Mouse (Mus musculus): ENCODE measurements at regions not wholly inside any gene's neighbourhood (a gene's known extent, or its start where the extent isn't known, plus 50 kb on each side); places are given as distances from the start of the nearest gene placed in this dataset.
"Not testable (repeated sequence)": the region's sequence is repeated elsewhere in the genome, so short reads cannot be mapped to it uniquely, and the experiment has no call there.

- in situ Hi-C loops (cut with MseI, MboI), result no loop called here
Measured at GRCm38 (mm10) chr2:179099783-179100182, 342.4 kb upstream of the Cdh4 start.

DNA sequence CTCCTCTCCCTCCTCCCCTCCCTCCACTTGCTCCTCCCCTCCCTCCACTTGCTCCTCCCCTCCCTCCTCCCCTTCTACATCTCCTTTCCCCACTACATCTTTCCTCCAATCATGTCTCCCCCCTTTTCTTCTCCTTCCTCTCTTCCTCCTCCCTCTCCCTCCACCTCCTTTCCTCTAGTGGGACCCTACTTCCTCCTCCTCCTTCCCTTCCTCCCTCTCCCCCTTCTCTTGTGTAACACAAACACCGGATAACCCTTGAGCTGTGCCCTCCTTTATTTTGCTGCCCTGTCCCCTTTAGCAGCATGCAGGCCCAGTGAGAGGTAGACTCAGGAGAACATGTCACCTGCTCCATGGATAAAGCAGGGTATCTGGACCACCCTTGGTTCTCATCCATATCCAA is 339.1 kb upstream of the Cdh4 start:
- in situ Hi-C loops (cut with MseI, MboI), result no loop called here

DNA sequence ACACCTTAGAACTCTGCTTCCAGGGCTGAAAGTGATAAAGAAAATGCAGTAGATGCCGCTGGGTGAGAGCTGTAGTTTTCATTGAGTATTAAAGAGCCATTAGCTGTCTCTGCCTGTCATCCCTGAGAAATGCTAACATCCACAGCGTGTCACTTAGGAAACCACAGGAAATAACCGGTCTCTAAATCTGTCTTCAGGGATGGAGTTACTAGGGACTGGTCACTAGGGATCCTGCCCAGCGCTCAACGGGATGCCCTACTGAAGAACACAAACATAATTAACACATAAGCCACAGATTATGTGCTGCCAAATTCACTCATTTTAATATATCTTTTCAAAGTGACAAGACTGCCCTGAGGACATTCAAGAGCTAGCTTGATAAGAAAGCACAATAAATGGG is 329.3 kb upstream of the Cdh4 start:
- in situ Hi-C loops (cut with MseI, MboI), result no loop called here

DNA sequence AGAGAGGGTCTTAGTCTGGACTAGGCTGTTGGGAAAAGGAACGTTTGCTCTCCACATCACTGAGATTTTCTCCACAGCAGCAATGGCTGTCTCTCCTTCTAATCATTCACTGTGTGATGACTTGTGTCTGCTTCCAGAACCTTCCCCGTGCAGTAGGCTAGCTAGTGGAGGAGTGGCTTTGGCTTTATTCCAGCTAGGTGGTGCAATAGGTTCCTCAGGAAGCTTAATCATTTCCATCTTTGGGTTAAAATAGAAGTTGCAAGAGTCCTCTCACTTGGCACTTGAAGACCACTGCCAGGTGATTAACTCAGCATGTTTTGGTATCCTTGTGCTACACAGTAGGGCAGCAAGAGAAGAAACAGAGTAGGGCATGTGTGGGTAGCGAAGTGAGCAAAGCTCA is 314.2 kb upstream of the Cdh4 start:
- in situ Hi-C loops (cut with MseI, MboI), result no loop called here

GRCm38 (mm10) chr2:179128432-179128831 is 313.8 kb upstream of the Cdh4 start:
- in situ Hi-C loops (cut with MseI, MboI), result no loop called here

DNA sequence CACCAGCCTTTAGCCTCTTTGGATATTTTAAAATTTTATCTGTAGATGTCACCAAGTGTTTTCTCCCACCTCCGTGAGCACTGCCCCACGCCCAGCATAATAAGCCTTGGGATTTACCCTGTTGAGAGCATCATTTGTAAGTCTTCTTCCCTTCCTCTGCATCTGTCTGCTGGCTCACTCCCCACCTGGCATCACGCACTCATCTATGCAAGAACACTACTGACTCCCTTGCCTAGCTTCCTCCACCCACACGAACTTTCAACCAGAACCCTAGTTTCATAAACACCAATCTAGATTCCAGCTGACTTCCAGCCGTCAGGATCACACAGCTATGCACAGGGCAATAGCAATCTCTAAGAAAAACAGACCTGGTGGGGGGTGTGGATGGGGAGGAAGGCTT is 311.2 kb upstream of the Cdh4 start:
- in situ Hi-C loops (cut with MseI, MboI), result no loop called here

DNA sequence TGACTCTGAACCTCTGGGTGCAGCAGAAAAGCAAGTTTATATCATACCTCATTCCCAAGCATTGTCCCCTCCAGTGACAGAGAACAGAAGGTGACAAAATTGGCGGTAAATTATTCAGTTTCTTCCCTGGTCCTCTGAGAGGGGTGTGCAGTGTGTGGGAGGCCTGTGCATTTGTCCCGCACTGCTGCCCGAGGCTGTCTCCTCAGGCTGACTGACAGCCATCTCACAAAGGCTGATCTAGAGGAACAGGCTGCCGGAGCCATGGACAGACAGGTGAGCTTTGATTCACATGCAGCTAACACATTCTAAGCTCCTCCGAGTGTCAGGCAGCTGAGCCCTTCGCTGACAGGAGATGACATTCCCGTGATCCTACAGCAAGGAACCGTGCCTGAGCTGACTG is 299.9 kb upstream of the Cdh4 start:
- in situ Hi-C loops (cut with MseI, MboI), result no loop called here

- in situ Hi-C loops (cut with MseI, MboI), result no loop called here
Measured at GRCm38 (mm10) chr2:179145726-179146125, 296.5 kb upstream of the Cdh4 start.

- in situ Hi-C loops (cut with MseI, MboI), result no loop called here
Measured at GRCm38 (mm10) chr2:179146274-179146673, 296.0 kb upstream of the Cdh4 start.

DNA sequence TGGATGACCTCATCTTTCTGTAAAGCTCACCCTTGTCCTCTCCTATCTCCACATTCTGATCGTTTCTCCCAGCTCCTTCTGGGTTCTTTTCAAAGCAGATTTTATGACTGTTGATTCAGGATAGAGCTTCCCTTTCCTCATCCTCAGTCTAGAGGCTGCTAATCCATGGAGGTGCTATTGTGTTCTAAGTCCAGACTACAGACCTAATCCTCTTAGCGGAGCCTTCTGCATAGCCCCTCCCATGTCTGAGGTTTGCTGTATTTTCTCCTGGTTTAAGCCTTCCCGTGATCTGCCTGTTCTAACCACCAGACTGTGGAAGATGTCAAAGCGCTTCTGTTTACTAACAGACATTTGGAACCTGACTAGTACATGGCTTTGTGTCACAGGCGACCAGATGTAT is 294.0 kb upstream of the Cdh4 start:
- in situ Hi-C loops (cut with MseI, MboI), result no loop called here

DNA sequence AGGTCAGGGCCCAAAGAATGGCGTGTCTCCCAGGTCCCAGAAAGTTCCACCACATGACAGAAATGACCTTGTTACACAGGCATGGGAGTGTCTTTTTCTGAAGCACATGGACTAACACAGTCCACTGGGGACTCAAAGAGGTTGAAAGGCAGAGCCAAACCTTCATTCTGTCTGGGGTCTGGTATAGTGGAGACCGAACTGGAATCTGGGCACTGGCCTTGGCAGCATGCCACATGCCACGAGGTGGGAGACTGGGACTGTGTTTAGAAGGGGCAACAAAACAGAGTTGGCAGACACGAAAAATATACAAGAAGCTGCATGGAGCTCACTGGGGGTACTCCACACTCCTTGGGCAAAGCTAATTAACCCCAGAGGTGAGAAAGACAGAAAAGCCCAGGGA is 293.6 kb upstream of the Cdh4 start:
- in situ Hi-C loops (cut with MseI, MboI), result no loop called here

GRCm38 (mm10) chr2:179158881-179159280 is 283.4 kb upstream of the Cdh4 start:
- in situ Hi-C loops (cut with MseI, MboI), result no loop called here

DNA sequence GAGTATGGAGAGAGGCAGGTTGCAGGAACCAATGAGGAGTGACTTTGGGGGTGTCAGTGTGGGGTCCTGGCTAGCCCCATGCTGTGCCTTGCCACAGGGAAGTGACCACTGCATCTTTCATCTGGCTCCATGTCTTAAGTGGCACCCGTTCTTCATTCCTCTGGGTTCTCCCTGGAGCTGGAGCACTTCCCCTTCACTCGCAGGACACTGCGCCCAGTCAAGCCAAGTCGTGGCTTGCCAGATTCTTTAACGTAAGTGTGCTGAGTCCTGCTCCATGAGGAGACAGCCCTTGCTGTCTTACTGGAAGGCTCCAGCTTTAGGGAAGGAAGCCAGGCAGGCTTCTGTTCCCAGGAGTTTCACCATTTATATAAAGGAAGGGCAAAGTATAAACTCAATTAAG is 279.1 kb upstream of the Cdh4 start:
- in situ Hi-C loops (cut with MseI, MboI), result no loop called here

GRCm38 (mm10) chr2:179170157-179170556 is 272.1 kb upstream of the Cdh4 start:
- in situ Hi-C loops (cut with MseI, MboI), result no loop called here

- in situ Hi-C loops (cut with MseI, MboI), result no loop called here
Measured at GRCm38 (mm10) chr2:179170608-179171007, 271.6 kb upstream of the Cdh4 start.

GRCm38 (mm10) chr2:179176835-179177530 is 265.2 kb upstream of the Cdh4 start:
- in situ Hi-C loops (cut with MseI, MboI), result not testable (repeated sequence)

GRCm38 (mm10) chr2:179181366-179181765 is 260.9 kb upstream of the Cdh4 start:
- in situ Hi-C loops (cut with MseI, MboI), result no loop called here

- in situ Hi-C loops (cut with MseI, MboI), result no loop called here
Measured at GRCm38 (mm10) chr2:179182123-179182522, 260.1 kb upstream of the Cdh4 start.

GRCm38 (mm10) chr2:179192906-179193496 is 249.2 kb upstream of the Cdh4 start:
- in situ Hi-C loops (cut with MseI, MboI), result no loop called here

DNA sequence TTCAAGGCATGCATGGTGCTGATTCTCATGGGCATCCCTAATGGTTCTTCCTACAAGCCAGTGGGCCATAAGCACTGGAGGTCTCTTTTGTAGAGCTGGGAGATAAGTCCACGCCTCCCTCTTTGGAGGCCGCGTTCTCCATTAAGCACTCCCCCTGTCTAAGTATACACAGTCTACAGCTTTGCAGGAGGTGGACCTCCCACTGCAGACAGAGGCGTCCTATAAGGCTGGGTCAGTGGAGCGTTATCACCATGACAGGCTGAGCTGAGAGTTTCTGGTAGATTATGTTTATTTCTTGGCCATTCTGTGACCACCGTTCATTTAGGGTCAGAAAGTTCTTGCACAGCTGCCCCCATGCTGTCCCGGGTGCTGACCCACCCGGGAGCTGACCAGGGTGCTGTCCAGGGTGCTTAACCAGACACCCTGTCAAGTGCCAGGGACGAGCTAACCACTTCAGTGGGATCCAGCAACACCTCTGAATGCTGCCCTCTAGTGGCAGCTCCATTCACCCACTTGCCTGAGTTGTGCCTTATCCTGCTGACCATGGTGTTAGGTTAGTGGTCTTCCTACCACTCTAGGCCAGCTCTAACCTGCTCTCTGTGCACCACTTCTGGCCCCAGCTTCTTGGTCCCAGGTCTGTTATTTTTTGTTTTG is 248.6 kb upstream of the Cdh4 start:
- in situ Hi-C loops (cut with MseI, MboI), result no loop called here

- in situ Hi-C loops (cut with MseI, MboI), result no loop called here
Measured at GRCm38 (mm10) chr2:179197471-179197870, 244.8 kb upstream of the Cdh4 start.

GRCm38 (mm10) chr2:179200495-179200894 is 241.7 kb upstream of the Cdh4 start:
- in situ Hi-C loops (cut with MseI, MboI), result no loop called here

DNA sequence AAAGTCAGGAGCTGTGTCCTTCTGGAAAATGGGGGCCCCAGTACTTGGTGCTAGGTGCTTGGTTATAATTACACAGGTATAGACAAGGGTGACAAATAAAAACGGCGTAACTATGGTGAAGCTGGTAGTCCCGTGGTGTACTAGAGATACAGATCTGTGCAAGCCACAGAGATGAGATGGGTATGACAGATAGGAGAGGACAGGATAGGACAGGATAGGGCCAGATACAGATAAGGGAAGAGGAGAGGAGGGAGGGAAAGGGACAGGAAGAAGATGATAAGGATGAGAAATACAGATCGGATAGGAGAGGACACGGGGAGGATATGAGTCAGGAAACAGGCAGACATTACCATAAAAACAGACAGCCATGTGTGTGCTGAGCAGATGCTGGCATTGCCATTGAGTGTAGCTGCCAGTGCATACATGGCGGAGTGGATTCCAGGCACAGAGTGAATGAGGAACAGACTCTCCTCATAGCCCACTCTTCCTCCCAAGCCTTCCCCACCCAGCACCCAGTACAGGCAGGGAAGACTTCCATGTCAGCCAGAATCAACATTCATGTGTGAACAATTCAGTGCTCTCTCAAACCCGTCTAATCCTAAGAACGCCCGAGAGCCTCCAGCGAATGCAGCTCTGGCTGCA is 231.9 kb upstream of the Cdh4 start:
- in situ Hi-C loops (cut with MseI, MboI), result no loop called here

Data from mouse trophoblast stem cell (cell line).